Mouse (Mus musculus): ENCODE measurements around the gene Nup98.

- TF ChIP-seq CEBPB (IDR thresholded peaks at IDR 0.05; ENCODE audit: insufficient read depth, poor library complexity, severe bottlenecking), result no peak
- no peak for TF ChIP-seq SRF (IDR thresholded peaks at IDR 0.05; ENCODE audit: control insufficient read depth, insufficient read length, low read depth)
- no peak for TF ChIP-seq POLR2A (IDR thresholded peaks at IDR 0.05; ENCODE audit: insufficient read length, low read depth)
- no peak for TF ChIP-seq TCF12 (IDR thresholded peaks at IDR 0.05; ENCODE audit: insufficient read depth, poor library complexity, severe bottlenecking)
- no peak for TF ChIP-seq USF1 (IDR thresholded peaks at IDR 0.05; ENCODE audit: low read depth)
- TF ChIP-seq E2F4 (IDR thresholded peaks at IDR 0.05; ENCODE audit: insufficient read depth), result no peak
- TF ChIP-seq MYOG (IDR thresholded peaks at IDR 0.05; ENCODE audit: control insufficient read depth in 1 of 3, insufficient read depth in 1 of 3, insufficient read length in 2 of 3, low read depth in 2 of 3), result no peak
- TF ChIP-seq MYOD1 (IDR thresholded peaks at IDR 0.05; ENCODE audit: control insufficient read depth in 1 of 3, insufficient read length in 2 of 3, low read depth in 2 of 3), result no peak
Observed at GRCm38 (mm10) chr7:102103555-102103954, 106.4 kb downstream of the Nup98 start.
